Mouse (Mus musculus) midbrain, embryonic 14.5 days (tissue): Measurements from ENCODE around the gene Smim14. TPM values are rescaled to one million over a fixed set of nuclear protein-coding genes. Genes with fewer than 3 reads are reported as not detected.

Experiments
- ATAC-seq: fragments of 200-750 bp; cut with Nextera tagmentation; 2 replicates; pipeline ENCODE4 v1.8.0; 2017; ENCODE audit warnings: moderate number of reproducible peaks, moderate library complexity; ENCODE audit not compliant: low FRiP score, low TSS enrichment
- DNase-seq: peaks from one replicate; pipeline ENCODE4 v3.0.0-alpha.2; 2015
- H3K27ac ChIP-seq: fragments of 300-500 bp; sonication (generic); replicated peaks from 2 replicates; pipeline ENCODE4 v1.5.1; 2014; ENCODE audit warnings: mild to moderate bottlenecking, low read depth, low read length, moderate library complexity
- H3K27me3 ChIP-seq: fragments of 300-500 bp; sonication (generic); 2 replicates; pipeline ENCODE4 v1.6.1; 2014; ENCODE audit warnings: low read length, control low read depth, mixed read lengths; ENCODE audit not compliant: control insufficient read depth, insufficient read depth
- H3K36me3 ChIP-seq: fragments of 300-500 bp; sonication (generic); 2 replicates; pipeline ENCODE4 v1.6.1; 2014; ENCODE audit warnings: low read length, control low read depth; ENCODE audit not compliant: control insufficient read depth, insufficient read depth
- H3K4me1 ChIP-seq: fragments of 300-500 bp; sonication (generic); 2 replicates; pipeline ENCODE4 v1.6.1; 2014; ENCODE audit warnings: mild to moderate bottlenecking, antibody characterized with exemption, low read length, control low read depth; ENCODE audit not compliant: control insufficient read depth, insufficient read depth
- H3K4me2 ChIP-seq: fragments of 300-500 bp; sonication (generic); 2 replicates; pipeline ENCODE4 v1.6.1; 2014; ENCODE audit warnings: mild to moderate bottlenecking, low read length, moderate library complexity
- H3K4me3 ChIP-seq: fragments of 300-500 bp; sonication (generic); replicated peaks from 2 replicates; pipeline ENCODE4 v1.5.1; 2014; ENCODE audit warnings: low read depth, low read length
- H3K9ac ChIP-seq: fragments of 300-500 bp; sonication (generic); replicated peaks from 2 replicates; pipeline ENCODE4 v1.6.1; 2014; ENCODE audit warnings: mild to moderate bottlenecking, low read length, moderate library complexity
- H3K9me3 ChIP-seq: fragments of 300-500 bp; sonication (generic); 2 replicates; pipeline ENCODE4 v1.6.1; 2016; ENCODE audit warnings: low read length, control low read depth, mixed read lengths; ENCODE audit not compliant: control insufficient read depth
- WGBS: fragments of 180-500 bp; shearing (Covaris S2); extraction: QIAGEN DNeasy Blood & Tissue Kit; methylation state at CpG from one replicate; pipeline ENCODE4 v1.1.7; 2014; 5-methylcytosine and 5-hydroxymethylcytosine counted together
- polyA plus RNA-seq: library from polyadenylated mRNA; unstranded; fragments of >200 nt; fragmentation: Nextera tagmentation; extraction: Ambion mirVana; gene quantifications from 2 replicates; pipeline ENCODE4 v1.2.1, GENCODE M21; 2014

Gene Smim14
- polyA plus RNA-seq, 1 experiment from 2014 or later, result 196 TPM

DNA sequence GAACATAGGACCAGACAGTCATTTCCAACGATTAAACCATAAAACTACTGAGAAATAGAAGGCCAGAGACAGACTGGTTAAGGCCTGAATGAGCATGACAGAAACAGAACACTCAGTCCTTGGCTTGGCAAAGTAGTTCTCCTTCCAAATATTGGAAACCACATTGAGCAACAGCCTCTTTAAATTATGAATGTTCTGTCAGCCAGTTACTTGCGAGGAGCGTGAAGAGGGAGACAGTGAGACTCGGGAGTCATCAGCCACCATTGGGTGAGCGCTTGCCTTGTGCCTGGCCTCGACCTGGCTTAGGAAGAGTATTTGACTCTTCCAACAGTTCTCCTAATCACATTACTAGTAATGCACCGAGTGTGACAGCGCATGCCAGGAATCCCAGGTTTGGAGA, 28.6 kb downstream of the Smim14 start:
- Histone ChIP-seq H3K4me3 (no peak overlapping the region), H3K9me3 (no peaks in the 10 kb centered on the region), H3K27ac (no peak overlapping the region), H3K4me1 (no peaks in the 10 kb centered on the region), H3K4me2 (no peak overlapping the region), H3K36me3 (no peaks in the 10 kb centered on the region), H3K9ac (no peak overlapping the region), H3K27me3 (no peaks in the 10 kb centered on the region)
- WGBS, result 87% methylated on average over 8 of the region's 8 CpGs
- DNase-seq (no peak), ATAC-seq (no peak)

GRCm38 (mm10) chr5:65505786-65506185, 31.2 kb downstream of the Smim14 start:
- WGBS, result 15% methylated on average over 8 of the region's 8 CpGs
- DNase-seq (peak; percentile 27), ATAC-seq (no peak)
- no peaks in the 10 kb centered on the region for H3K9me3 ChIP-seq
- H3K4me2 ChIP-seq, result no peak overlapping the region
- H3K27ac ChIP-seq, result no peak overlapping the region
- no peaks in the 10 kb centered on the region for H3K4me1 ChIP-seq
- no peak overlapping the region for H3K4me3 ChIP-seq
- H3K27me3 ChIP-seq, result no peaks in the 10 kb centered on the region
- no peak overlapping the region for H3K9ac ChIP-seq
- no peaks in the 10 kb centered on the region for H3K36me3 ChIP-seq

GRCm38 (mm10) chr5:65501407-65501806, 35.6 kb downstream of the Smim14 start:
- no peak overlapping the region for H3K27ac ChIP-seq
- H3K36me3 ChIP-seq, result no peaks in the 10 kb centered on the region
- 92% methylated on average over 9 of the region's 9 CpGs for WGBS
- H3K27me3 ChIP-seq, result no peaks in the 10 kb centered on the region
- H3K9me3 ChIP-seq, result no peaks in the 10 kb centered on the region
- H3K9ac ChIP-seq, result no peak overlapping the region
- no peaks in the 10 kb centered on the region for H3K4me1 ChIP-seq
- H3K4me3 ChIP-seq, result no peak overlapping the region
- no peak overlapping the region for H3K4me2 ChIP-seq
- no peak for ATAC-seq
- DNase-seq, result no peak

- Histone ChIP-seq H3K4me2 (no peak overlapping the region), H3K27me3 (no peaks in the 10 kb centered on the region), H3K4me3 (no peak overlapping the region), H3K4me1 (no peaks in the 10 kb centered on the region), H3K36me3 (no peaks in the 10 kb centered on the region), H3K9me3 (no peaks in the 10 kb centered on the region), H3K27ac (no peak overlapping the region), H3K9ac (no peak overlapping the region)
- no peak for ATAC-seq
- 92% methylated on average over 7 of the region's 7 CpGs for WGBS
- DNase-seq, result no peak
These were observed 36.8 kb downstream of the Smim14 start for GRCm38 (mm10) chr5:65500231-65500630.

GRCm38 (mm10) chr5:65492716-65493531, 44.1 kb downstream of the Smim14 start, which contains the start of gene Gm43552:
Gm43552 (minus strand) TSS chr5:65492833.
- Histone ChIP-seq H3K4me1 (peaks cover 13% of the 10 kb centered on the region), H3K9ac (peak within 1 kb of the TSS; percentile 93), H3K9me3 (no peaks in the 10 kb centered on the region), H3K27me3 (no peaks in the 10 kb centered on the region), H3K4me3 (peak within 1 kb of the TSS; percentile 91), H3K36me3 (no peaks in the 10 kb centered on the region), H3K4me2 (peak within 1 kb of the TSS; percentile 85), H3K27ac (peak within 1 kb of the TSS; percentile 94)
- under 1% methylated on average over 69 of the region's 69 CpGs for WGBS
- DNase-seq (peak; percentile 96), ATAC-seq (peak; percentile 96)

DNA sequence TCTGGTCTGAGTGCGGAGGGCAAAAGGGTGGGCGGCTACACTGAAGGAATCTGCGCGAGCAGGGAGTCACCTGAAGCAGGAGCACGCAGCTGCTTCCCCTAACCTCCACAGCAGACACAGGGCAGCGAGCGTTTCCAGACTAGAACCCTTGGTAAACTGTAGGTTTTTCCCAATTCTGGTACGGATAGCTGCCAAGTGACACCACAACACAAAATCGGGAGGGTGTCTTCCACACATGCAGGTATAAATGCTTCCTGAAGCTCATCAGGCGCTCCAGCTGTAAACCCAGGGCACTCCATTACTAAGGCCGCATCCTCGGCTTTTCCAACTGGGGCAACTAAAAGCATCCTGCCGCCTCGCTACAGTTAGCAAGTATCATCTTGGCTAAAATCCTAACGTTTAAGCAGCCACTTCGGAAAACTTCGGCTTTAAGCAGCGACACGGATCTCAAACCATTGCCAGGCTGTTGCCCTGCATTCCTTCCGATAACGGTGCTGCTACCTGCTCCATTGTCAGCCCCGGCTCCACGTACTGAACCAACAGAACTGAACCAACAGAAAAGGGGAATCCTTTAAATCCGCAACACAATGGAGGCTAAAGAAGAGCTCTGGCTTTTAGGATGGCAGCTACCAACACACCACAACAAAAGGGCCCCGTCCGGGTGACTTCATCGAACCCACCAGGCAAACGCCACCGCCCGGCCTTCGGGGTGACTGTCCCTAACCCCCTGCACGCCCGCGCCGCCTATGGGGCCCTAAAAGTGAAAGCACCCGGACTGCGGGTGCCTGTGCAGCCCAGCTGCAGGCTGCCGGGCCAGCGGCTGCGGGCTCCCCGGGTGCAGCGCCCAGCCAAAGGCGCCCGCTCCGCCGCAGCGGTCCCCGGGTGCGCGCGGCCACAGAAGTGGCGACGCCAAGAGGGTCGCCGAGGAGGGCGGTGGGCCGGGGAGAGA, 44.9 kb downstream of the Smim14 start:
- no peaks in the 10 kb centered on the region for H3K27me3 ChIP-seq
- DNase-seq (peak; percentile 80), ATAC-seq (peak; percentile 84)
- H3K27ac ChIP-seq, result peak overlapping the region; percentile 94
- under 1% methylated on average over 57 of the region's 57 CpGs for WGBS
- H3K9me3 ChIP-seq, result no peaks in the 10 kb centered on the region
- peaks cover 13% of the 10 kb centered on the region for H3K4me1 ChIP-seq
- H3K36me3 ChIP-seq, result no peaks in the 10 kb centered on the region
- peak overlapping the region; percentile 91 for H3K4me3 ChIP-seq
- peak overlapping the region; percentile 85 for H3K4me2 ChIP-seq
- H3K9ac ChIP-seq, result peak overlapping the region; percentile 93

GRCm38 (mm10) chr5:65489830-65490229, 47.2 kb downstream of the Smim14 start:
- 87% methylated on average over 4 of the region's 4 CpGs for WGBS
- Histone ChIP-seq H3K4me1 (peaks cover 13% of the 10 kb centered on the region), H3K27me3 (no peaks in the 10 kb centered on the region), H3K4me2 (no peak overlapping the region), H3K27ac (no peak overlapping the region), H3K9ac (no peak overlapping the region), H3K9me3 (no peaks in the 10 kb centered on the region), H3K4me3 (no peak overlapping the region), H3K36me3 (no peaks in the 10 kb centered on the region)
- no peak for DNase-seq
- no peak for ATAC-seq

GRCm38 (mm10) chr5:65488725-65489124, 48.3 kb downstream of the Smim14 start:
- WGBS, result 90% methylated on average over 7 of the region's 7 CpGs

More at GRCm38 (mm10) chr5:65488725-65489124, 48.3 kb downstream of the Smim14 start:
- Histone ChIP-seq H3K27me3 (no peaks in the 10 kb centered on the region), H3K4me2 (no peak overlapping the region), H3K36me3 (no peaks in the 10 kb centered on the region), H3K4me3 (no peak overlapping the region), H3K27ac (no peak overlapping the region), H3K9me3 (no peaks in the 10 kb centered on the region), H3K9ac (no peak overlapping the region), H3K4me1 (peaks cover 13% of the 10 kb centered on the region)
- ATAC-seq, result no peak
- no peak for DNase-seq
